Mouse (Mus musculus) layer of hippocampus, adult 2 months (tissue): Measurements from ENCODE around the gene Cd5. TPM values are rescaled to one million over a fixed set of nuclear protein-coding genes. Genes with fewer than 3 reads are reported as not detected.

Experiments
- DNase-seq, 2 experiments: peaks; one replicate each; pipeline ENCODE4 v3.0.0; 2022; ENCODE audit warnings: low spot score in 2 of 2
- H3K27ac ChIP-seq: fragments of 200-600 bp; 2 replicates; pipeline ENCODE4 v1.8.1; 2022
- H3K4me3 ChIP-seq: fragments of 200-600 bp; 2 replicates; pipeline ENCODE4 v1.8.1; 2022; ENCODE audit warnings: mild to moderate bottlenecking
- CTCF ChIP-seq: fragments of 200-600 bp; conservative IDR thresholded peaks from 2 replicates; pipeline ENCODE4 v1.8.1; 2022; ENCODE audit warnings: antibody characterized with exemption, mild to moderate bottlenecking, moderate library complexity
- total RNA-seq, 2 experiments: library from RNA; stranded (reverse); gene quantifications; 2 replicates each; pipeline ENCODE4 v1.2.3; 2021

The Cd5 gene
- total RNA-seq, 2 experiments from 2014 or later, result not detected

DNA sequence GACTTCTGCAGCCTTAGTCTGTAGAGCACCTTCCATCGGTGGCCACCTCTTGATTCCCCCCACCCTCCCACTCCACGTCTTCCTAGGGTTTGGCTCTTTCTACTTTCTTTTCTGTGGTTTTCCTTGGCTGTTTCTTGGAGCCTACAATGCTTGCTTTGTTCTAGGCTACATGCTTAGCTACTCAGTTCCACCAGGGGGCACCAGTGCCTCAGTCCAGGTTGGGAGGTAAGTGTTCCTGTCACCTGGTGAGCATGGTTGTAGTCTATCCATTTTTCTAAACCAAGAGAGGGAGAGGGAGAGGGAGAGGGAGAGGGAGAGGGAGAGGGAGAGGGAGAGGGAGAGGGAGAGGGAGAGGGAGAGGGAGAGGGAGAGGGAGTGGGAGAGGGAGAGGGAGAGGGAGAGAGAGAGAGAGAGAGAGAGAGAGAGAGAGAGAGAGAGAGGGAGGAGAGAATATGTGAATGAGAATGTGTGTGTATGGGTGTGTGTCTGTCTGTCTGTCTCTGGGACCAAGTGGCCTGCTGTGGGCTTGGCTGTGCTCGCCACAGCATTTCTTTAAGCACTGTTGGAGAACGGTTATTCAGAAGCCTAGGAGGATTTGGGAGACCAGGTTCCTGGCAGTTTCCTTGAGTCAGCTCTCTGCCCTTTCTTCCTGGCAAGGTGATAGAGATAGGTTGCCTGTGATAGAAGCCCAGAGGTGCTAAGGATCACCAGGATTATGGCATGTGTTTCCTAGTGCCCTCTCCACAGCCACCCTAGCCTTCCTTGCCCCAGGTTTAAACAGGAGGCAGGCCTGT is 23.9 kb downstream of the Cd5 start:
- Histone ChIP-seq H3K4me3 (no peak overlapping the region), H3K27ac (peak overlapping the region; percentile 19; the same call in 1 of the 2 replicates)
- peak; percentile 78 for TF ChIP-seq CTCF
- DNase-seq, result peak; percentile 78 to 87

DNA sequence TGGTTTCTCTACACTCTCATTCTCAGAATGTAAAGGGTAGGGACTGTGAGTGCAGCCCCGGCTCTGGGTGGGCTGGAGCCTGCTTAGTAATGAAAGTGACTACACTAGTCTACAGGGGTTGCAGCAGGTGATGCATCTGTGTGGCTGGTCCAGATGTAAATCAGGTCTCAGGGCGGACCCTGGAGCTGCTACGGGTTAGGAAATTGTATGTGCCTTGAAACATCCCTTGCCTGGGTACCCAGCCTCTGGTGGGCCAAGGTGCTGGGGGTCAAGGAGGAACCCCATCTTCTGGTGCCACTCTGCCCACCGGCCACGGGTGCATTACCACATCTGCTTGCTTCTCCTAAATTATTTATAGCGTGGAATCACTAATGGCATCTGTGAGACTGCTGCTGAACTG is 24.6 kb downstream of the Cd5 start:
- no peak for DNase-seq
- H3K4me3 ChIP-seq, result no peak overlapping the region
- H3K27ac ChIP-seq, result 0 out of 2 replicates have a peak overlapping the region, but pooled peaks have one; percentile 3
- TF ChIP-seq CTCF, result no peak

DNA sequence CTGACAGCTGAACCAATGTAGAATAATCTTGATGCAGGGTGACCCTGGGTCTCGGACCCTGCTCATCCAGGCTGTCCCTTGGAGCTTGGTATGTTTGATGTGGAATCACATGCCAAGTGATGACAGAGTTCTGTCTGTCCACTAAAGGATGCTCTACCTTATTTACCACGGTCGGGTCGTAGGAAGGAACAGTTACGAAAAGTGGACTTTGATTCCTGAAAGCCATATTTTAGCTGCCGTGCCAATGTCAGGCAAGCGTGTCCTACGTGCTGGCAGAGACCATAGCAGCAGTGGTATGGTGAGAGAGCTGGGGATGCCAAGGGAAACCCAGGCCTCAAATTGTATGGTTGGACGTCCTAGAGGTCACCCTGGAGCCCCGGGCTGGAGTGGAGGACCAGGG is 25.3 kb downstream of the Cd5 start:
- H3K27ac ChIP-seq, result no peak overlapping the region
- no peak for DNase-seq
- TF ChIP-seq CTCF, result no peak

DNA sequence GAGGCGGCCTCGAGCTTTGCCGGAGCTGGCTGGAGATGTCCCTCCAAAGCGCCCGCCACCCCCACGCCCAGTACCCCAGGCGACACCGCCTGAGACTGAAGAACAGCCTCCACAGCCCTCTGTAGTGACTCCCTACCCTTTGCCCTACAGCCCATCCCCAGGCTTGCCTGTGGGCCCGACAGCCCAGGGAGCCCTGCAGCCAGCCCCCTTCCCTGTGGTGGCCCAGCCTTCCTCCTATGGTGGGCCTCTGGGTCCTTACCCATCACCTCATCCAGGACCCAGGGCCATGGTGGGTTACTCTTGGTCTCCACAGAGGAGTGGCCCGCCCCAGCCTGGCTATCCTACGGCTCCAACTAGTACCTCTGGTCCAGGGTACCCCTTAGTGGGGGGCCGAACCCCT is 26.2 kb downstream of the Cd5 start:
- Histone ChIP-seq H3K4me3 (no peak overlapping the region), H3K27ac (no peak overlapping the region)
- DNase-seq, result no peak
- TF ChIP-seq CTCF, result no peak

More for the DNA sequence above, 25.3 kb downstream of the Cd5 start:
- no peak overlapping the region for H3K4me3 ChIP-seq

DNA sequence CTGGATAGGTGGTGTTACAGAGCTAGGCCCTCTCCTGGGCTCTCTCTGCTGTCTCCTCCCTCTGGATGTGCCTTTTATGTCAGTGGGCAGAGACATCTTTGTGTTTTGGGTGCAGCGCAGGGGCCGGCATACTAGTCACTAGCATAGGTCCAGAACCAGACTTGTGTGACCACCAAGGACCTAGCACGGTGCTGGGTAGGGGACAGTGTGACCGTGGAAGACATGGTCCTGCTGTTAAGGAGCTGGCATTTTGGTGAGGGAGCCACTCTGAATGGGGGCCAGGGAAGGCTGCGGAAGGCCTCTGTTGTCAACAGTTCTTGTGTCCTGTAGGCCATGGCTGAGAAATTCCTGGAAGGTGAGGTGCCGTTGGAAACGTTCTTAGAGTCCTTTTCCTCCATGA is 26.6 kb downstream of the Cd5 start:
- no peak overlapping the region for H3K4me3 ChIP-seq
- no peak overlapping the region for H3K27ac ChIP-seq
- no peak for DNase-seq
- no peak for TF ChIP-seq CTCF

DNA sequence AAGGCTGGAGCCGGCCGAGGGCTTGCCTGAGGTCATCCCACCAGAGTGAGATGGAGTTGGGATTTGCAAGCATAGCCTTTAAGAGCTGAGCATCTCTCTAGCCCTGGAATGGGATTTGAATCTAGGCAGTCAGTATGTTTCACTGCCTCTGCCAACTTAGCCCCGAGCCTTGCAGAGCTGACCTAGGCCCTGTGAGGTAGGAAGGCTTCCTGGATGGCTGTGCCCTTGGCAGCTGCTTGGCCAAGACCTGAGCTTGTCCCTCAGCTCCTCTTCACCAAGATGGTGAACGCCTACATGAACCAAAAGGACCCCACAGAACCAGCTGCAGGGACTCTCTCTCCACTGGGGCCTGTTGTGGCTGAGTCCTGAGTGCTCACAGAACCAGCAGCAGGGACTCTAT is 28.1 kb downstream of the Cd5 start:
- no peak for DNase-seq
- no peak for TF ChIP-seq CTCF
- H3K4me3 ChIP-seq, result no peak overlapping the region
- H3K27ac ChIP-seq, result peak overlapping the region; percentile 91

DNA sequence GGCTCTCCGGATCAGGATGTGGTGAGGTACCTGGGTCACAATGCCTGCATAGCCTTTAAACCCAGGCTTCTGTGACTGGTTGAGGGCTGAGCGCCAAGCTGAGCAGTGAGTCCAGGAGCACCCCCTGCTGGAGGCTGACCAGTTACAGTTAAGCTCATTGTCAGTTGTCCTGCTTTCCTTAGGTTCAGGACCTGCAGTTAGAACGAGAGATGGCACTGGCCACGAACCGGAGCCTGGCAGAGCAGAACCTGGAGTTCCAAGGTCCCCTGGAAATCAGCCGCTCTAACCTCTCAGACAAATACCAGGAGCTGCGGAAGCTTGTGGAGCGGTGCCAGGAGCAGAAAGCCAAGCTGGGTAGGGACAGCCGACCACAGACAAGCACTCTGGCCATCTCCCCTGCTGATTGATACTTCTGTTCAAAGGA is 28.7 kb downstream of the Cd5 start:
- no peak overlapping the region for H3K4me3 ChIP-seq
- H3K27ac ChIP-seq, result peak overlapping the region; percentile 91
- TF ChIP-seq CTCF, result peak; percentile 82

DNA sequence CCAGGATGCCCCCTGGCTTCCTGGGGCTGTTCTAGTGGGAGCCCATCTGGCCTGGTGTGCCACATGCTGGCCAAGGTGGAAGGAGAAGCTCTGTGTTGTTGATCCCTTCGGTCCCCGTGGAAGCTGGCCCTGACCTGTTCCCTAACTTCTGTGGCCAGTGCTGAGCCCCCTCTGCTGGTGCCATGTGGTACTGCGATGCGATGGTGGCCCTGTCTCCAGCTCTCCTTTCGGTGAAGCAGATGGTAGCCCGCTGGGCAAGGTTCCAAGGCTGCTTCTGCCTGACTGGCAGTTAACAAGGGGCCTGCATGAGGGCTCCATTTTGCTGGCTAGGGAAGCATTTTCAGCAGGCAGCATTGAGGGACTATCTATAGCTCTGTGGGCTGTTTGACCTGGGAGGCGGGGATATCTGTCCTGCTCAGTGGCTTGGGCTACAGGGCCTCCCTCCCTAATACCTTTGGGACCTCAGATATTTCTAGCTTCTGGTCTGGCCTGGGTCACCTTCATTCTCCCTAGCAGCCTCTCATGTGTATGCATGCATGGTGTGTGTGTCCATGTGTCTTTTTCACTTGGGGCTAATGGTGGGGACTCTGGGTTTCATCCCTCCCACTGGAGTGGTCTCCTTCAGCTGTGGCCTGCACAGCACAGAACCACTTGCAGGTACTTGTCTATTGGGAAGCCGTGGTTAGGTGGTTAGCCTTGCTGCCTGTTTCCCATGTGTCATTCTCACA is 29.3 kb downstream of the Cd5 start:
- DNase-seq, result peak; percentile 97 to 100

More for the DNA sequence above, 28.7 kb downstream of the Cd5 start:
- DNase-seq, result peak; percentile 69 to 72

DNA sequence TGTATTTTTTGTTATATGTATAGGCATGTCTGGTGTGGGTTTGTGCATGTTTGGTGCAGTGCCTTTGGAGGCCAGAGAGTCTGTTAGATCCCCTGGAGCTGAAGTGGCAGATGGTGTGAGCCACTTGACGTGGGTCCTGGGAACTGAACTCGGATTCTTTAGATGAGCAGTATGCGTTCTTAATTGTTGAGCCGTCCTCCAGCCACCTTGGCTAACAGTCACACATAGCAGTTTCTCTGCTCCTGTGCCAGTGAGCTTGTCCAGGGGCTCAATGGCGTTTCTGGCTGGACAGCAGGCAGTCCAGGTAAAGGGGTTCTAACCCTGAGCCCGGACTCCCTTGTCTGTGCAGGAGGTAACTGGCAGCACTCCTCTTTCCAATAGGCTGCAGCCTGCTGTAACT is 29.9 kb downstream of the Cd5 start:
- no peak for TF ChIP-seq CTCF
- H3K4me3 ChIP-seq, result no peak overlapping the region
- no peak for DNase-seq
- peak overlapping the region; percentile 91 for H3K27ac ChIP-seq

More for the DNA sequence above, 29.3 kb downstream of the Cd5 start:
- TF ChIP-seq CTCF, result peak; percentile 95
- Histone ChIP-seq H3K27ac (peak overlapping the region; percentile 91), H3K4me3 (no peak overlapping the region)

DNA sequence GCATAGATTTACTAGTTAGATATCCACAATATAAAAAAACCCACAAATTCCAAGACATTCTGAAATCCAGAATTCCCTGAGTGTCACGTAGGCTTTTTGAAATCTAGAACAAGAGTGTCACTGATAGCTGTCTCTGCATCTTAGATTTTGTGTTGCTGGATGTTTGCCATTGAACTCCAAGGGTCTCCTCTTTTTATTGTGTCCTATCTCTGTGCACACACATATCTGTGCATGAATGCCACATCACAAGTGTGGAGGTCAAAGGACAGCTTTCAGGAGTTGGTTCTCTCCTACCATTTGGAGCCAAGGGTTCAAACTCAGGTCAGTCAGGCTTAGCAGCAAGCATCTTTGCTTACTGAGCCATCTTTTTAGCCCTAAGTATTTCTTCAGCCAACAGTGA is 30.9 kb downstream of the Cd5 start:
- no peak for DNase-seq
- Histone ChIP-seq H3K27ac (peak overlapping the region; percentile 91), H3K4me3 (no peak overlapping the region)
- TF ChIP-seq CTCF, result no peak

DNA sequence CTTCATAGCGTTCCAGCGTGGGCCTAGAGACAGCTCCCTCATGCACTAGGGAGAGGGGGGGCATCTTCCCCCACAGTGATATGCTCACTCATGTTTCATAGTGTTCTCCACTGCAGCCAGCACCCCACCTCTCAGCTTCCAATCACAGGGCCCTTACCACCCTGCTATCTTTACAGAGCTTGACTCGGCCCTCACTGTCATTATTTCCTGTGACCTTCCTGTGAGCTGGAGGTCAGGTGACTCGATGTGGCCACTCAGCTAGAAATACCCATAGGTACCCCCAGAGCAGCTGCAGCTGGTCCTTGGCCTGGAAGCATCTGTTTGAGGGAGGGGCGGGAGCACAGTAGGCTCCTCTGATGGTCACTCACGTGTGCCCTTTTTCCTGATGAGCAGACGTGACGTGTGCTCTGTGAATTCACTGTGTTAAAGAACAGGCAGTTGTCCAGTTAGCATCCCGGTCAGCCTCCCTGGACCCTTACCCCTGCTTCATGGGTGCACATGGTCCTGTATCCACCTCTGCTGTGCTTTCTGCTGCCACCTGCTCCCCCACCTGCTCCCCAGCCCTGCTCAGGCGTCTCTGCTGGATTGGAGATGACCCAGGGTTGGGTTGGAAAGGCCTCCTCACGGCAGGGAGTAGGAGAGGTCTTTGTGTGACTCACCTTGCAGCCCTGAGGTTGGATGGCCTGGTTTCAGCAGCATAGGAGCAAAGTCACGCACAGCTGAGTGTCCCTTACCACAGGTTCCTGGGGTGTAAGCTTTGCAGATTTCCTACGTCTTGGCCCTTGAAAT is 31.5 kb downstream of the Cd5 start:
- Histone ChIP-seq H3K27ac (peak overlapping the region; percentile 44; the same call in 1 of the 2 replicates), H3K4me3 (no peak overlapping the region)
- DNase-seq, result no peak
- TF ChIP-seq CTCF, result no peak

DNA sequence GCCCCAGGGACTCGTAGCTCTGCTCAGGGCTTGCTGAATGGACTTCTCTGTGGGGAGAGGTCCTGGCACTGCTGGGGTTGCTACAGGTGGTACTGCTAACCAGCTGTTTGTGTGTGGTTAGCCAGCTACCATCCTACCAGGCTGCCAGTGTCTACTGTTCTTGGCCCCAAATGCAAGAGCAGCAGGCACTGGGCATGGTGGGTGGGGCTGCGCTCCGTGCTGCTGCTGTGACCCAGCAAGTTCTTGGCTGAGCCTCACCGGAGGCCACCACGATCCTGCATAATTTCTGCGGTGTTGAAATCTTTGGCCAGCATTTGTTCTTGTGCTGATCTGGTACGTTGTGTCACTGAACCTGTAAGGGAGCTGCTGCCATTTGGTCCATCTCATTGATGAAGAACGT is 35.3 kb downstream of the Cd5 start:
- no peak for DNase-seq
- no peak for TF ChIP-seq CTCF
- H3K27ac ChIP-seq, result peak overlapping the region; percentile 14; the same call in 1 of the 2 replicates
- H3K4me3 ChIP-seq, result no peak overlapping the region

DNA sequence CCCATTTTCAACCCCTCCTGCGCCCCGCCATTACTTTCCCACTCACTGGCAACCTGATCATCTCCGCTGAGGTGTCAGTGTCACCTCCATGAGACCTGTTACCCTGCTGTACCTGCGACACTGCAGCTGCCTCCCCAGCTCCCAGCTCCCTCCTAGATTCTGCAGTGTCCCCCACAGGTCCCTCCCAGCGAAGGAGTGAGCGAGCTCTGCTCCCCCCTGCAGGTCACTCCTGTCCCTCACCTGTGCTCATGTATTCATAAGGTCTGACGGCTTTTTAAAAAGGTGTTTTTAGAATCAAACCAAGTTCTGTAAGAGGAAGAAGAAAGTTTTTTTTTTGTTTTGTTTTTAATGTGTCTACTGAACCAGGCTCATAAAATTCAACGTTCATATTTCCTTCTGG is 36.7 kb downstream of the Cd5 start:
- H3K4me3 ChIP-seq, result no peak overlapping the region
- no peak for DNase-seq
- H3K27ac ChIP-seq, result no peak overlapping the region
- no peak for TF ChIP-seq CTCF
